Mouse (Mus musculus): ENCODE measurements around the gene Vmn1r9. TPM values are rescaled to one million over a fixed set of nuclear protein-coding genes. Genes with fewer than 3 reads are reported as not detected.
"Not testable (repeated sequence)": the region's sequence is repeated elsewhere in the genome, so short reads cannot be mapped to it uniquely, and the experiment has no call there.

The Vmn1r9 gene
- not detected for total RNA-seq (2022)

DNA sequence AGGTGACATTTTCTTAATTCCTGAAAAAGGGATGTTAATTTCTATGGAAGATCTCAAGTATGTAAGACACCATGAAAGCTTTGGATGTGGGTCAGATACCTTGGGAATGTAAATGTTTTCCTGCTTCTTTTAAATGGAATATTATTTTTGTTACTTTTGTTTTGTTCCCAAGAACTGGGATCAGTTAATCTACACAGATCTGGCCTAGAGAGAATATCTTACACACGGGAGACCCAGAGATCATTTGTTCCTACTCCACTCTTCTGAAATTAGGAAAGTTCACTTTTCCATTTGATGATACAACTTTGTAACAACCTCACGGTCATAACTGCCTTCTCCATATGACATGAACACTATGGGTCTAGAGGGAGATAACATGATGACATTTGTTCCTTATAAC is at the start of gene Vmn1r9:
Vmn1r9 (plus strand) TSS at position 301 of the 400 bp plus-strand sequence.
- DNase-seq (ENCODE audit: low spot score in 2 of 2), result no peak

- DNase-seq (ENCODE audit: low spot score in 2 of 2), result not testable (repeated sequence)
These were observed 41.4 kb upstream of the Vmn1r9 start, which contains the start of gene Vmn1r7 for GRCm38 (mm10) chr6:57025224-57025623. Gene Vmn1r7, minus strand, starts transcription at chr6:57025324.

- no peak for DNase-seq (ENCODE audit: low spot score in 2 of 2)
These were observed 34.6 kb upstream of the Vmn1r9 start, which contains the start of gene Vmn1r8 for GRCm38 (mm10) chr6:57031984-57032383. Gene Vmn1r8, plus strand, starts transcription at chr6:57032284.

- DNase-seq (ENCODE audit: low spot score in 2 of 2), result no peak
These were observed 31.9 kb upstream of the Vmn1r9 start for GRCm38 (mm10) chr6:57034674-57035073.

- DNase-seq (ENCODE audit: low spot score in 2 of 2), result no peak
These were observed 2.9 kb upstream of the Vmn1r9 start for GRCm38 (mm10) chr6:57063730-57064129.

DNA sequence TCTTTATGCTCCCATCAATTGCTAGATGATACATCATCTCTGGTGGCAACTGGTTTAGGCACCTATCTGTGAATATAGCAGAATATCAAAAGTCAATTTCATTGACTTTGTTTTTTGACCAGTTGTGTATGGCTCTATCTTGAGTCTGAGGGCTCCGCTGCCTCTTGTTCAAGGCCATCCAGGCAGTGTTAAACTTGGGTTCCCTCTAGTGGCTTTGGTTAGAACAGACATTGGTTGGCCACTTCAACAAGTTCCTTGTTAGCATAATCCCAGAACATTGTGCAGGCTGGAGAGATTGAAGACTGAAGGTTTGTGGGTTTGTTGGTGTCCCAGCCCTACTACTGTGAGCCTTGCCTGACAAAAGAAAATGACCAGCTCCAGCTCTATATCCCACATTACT is 39.8 kb downstream of the Vmn1r9 start:
- no peak for DNase-seq (ENCODE audit: low spot score in 2 of 2)

- no peak for DNase-seq (ENCODE audit: low spot score in 2 of 2)
These were observed 42.6 kb downstream of the Vmn1r9 start, which contains the start of gene Vmn1r10 for GRCm38 (mm10) chr6:57109154-57109553. Gene Vmn1r10, plus strand, starts transcription at chr6:57109454.

Other genes with a start within 250 kb of the Vmn1r9 start
- 10 to 100 TPM; 58.9 to 65.0 (median 60.8) TPM for gene Fkbp9, start 234.7 kb upstream of the Vmn1r9 start, total RNA-seq (2022)
- gene Nt5c3, start 142.9 kb upstream of the Vmn1r9 start, total RNA-seq (2022), result 10 to 100 TPM; 42.6 to 57.6 (median 54.1) TPM
- under 1 TPM in 1 of 4 experiments, not detected in 3; 0.19 TPM for gene Vmn1r4, start 142.8 kb upstream of the Vmn1r9 start, total RNA-seq (2022)
- gene Vmn1r5, start 96.5 kb upstream of the Vmn1r9 start, total RNA-seq (2022), result not detected
- gene Vmn1r6, start 69.5 kb upstream of the Vmn1r9 start, total RNA-seq (2022), result not detected
- gene Vmn1r7, start 41.5 kb upstream of the Vmn1r9 start, total RNA-seq (2022), result not detected
- not detected for gene Vmn1r8, start 34.5 kb upstream of the Vmn1r9 start, total RNA-seq (2022)
- not detected for gene Vmn1r10, start 42.7 kb downstream of the Vmn1r9 start, total RNA-seq (2022)
- gene Vmn1r11, start 66.7 kb downstream of the Vmn1r9 start, total RNA-seq (2022), result not detected
- gene Vmn1r12, start 90.1 kb downstream of the Vmn1r9 start, total RNA-seq (2022), result not detected
- gene Vmn1r13, start 136.5 kb downstream of the Vmn1r9 start, total RNA-seq (2022), result not detected
- gene Vmn1r14, start 164.9 kb downstream of the Vmn1r9 start, total RNA-seq (2022), result not detected
- gene Vmn1r15, start 191.2 kb downstream of the Vmn1r9 start, total RNA-seq (2022), result not detected

Measured in gastrocnemius, adult 8-10 months (tissue).